Mouse (Mus musculus): Measurements from ENCODE around the gene Ubr2.

- TF ChIP-seq CTCF (IDR thresholded peaks at IDR 0.05; ENCODE audit: control insufficient read depth, insufficient read depth, insufficient read length) (no peak), MAX (IDR thresholded peaks at IDR 0.05) (no peak), CEBPB (IDR thresholded peaks at IDR 0.05; ENCODE audit: low read depth) (no peak), MYOG (IDR thresholded peaks at IDR 0.05; ENCODE audit: control insufficient read depth, extremely low read depth, insufficient read length) (no peak)
Measured at GRCm38 (mm10) chr17:46958045-46958444, 52.3 kb downstream of the Ubr2 start.
